Mouse (Mus musculus): ENCODE data around the gene Thpo.
A peak's percentile ranks its signal among the peaks of the same experiment; 100 is the strongest.

Gene Thpo

DNA sequence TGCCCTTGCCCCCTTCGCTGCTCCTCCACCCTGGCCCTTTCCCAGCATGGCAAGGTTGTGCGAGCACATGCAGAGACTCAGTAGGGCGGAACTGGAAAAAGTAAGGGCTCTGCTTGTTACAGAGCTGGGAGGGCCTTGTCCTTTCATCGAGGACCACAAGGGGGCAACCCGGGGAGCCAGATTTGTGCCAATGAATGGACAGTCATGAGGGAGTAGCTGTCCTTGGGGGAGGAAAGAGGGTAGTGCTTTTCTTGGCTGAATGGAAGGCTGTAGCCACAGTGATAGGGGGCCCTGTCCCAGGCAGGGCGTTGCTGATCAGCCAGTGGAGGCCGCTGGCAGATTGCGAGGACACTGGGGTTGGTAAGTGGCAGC, 31.8 kb downstream of the Thpo start:
- peak; percentile 69 for DNase-seq

DNA sequence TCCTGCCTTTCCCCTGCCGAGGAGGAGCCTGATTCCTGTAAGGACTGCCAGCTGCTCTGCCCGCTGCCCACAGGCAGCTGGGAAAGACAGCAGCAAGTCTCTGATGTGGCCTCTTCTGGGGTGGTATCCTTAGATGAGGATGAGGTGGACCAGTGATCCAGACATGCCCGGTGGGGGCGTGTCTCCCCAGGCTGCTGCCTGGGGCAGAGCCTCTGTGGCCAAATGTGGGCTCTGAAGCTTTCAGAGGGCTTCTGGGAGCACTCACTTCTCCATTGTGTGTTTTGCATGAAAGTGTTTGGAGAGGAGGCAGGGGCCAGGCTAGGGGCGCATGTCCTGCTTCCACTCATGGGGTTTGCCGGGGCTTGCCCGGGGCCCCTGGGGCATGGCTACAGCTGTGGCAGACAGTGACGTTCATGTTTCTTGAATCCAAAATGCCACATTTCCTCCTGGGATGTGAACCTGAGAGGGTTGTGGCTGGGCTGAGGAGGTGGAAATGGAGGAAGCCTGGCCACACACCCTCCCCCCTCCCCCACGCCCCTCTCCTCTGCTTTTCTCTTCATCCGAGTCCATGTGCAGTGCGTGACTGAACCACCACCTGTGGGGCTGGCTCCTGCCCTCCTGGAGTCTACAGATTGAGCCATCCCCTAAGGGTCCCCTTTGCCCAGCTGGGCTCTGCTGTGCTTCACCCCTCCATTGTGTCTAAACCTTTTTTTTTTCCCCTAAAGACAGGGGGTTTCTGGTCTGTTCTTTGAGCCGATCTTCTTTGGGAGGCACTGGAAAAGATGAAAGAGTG, 32.4 kb downstream of the Thpo start:
- no peak for DNase-seq

DNA sequence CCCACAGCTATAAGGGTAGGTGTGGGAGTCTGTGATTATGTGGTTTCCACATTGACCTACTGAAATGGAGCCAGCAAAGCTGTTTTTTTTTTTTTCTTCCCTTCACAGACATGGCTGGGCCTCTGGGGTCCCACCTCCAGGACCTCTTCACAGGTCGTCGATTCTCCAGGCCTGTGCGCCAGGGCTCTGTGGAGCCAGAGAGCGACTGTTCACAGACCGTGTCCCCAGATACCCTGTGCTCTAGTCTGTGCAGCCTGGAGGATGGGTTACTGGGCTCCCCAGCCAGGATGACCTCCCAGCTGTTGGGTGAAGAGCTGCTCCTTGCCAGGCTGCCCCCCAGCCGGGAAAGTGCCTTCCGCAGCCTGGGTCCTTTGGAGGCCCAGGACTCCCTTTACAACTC, 33.0 kb downstream of the Thpo start:
- DNase-seq, result no peak

DNA sequence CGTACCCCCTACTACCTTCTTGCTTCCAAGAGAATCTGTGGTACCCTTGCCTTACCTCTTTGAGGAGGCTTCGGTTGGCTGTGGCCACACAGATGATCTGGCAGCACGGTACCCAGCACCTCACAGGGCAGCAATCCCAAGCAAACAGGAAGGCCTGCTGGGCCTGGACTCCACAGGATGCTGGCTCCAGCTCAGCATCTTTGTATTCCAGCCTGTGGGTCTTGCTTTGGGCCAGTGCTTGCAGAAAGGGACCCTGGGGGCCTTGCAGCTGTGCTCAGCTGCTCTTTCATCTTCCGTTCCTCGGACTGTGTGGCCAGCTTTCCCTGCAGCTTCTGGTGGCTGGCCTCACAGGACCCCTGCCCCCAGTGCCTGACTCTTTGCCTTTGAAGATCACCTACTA, 34.3 kb downstream of the Thpo start:
- DNase-seq, result no peak

DNA sequence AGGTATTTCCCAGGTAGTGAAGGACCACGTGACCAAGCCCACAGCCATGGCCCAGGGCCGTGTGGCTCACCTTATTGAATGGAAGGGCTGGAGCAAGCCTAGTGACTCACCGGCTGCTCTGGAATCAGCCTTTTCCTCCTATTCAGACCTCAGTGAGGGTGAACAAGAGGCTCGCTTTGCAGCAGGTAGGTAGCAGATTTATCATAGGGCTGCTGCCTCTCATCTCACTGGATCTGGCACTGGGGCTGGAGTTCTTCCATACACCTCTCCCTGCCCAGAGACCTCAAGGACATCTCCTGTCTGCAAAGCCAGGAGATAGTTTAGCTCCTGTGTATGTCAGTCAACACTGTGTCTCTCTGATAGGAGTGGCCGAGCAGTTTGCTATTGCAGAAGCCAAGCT, 35.0 kb downstream of the Thpo start:
- DNase-seq, result no peak

DNA sequence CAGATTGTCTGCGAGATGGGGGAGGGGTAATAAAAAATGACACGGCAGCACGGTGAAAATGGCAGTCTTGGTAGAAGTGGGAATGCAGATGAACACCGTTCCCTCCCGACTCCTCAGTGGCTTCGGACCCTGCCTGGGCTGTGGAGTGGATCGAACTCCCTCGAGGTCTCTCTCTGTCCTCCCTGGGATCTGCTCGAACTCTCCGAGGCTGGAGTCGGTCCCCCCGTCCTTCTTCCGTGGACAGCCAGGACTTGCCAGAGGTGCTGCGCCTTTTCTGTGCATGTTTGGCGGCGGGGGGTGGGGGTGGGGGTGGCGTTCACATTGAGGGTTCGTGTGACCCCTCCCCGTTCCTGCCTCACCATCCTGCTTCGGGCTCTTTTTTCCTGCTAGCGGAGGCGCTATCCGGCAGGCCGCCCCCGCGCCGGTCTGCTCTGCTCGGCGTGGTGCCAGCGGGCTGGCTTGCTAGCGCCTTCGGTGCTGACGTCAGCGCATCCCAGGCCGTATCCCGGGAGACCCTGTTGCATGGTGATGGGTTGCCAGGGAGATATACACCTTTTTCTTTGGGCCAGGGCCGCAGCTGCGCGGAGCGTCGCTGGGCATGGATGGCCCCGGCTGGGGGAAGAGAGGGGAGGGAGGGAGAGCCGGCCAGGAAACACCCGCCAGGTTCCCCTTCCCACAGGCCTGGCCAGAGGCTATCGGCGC, 38.5 kb downstream of the Thpo start:
- peak; percentile 74 for DNase-seq

DNA sequence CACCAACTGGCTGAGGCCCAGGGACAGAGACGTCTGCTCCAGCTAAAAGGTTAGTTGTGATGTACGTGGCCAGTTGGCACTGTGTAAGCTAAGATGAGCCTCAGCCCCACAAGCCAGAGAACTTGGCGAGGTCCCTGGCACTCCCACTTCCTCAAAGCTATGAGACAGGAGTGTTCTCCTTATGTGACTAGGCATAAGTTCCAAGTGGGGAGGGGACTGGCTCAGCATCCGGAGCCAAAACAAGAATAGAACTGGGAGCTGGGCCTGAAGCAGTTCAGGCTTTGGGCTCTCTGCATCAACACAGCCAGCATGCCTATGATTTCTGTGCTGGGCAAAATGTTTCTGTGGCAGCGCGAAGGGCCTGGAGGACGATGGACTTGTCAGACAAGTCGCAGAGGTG, 39.5 kb downstream of the Thpo start:
- peak; percentile 64 for DNase-seq

DNA sequence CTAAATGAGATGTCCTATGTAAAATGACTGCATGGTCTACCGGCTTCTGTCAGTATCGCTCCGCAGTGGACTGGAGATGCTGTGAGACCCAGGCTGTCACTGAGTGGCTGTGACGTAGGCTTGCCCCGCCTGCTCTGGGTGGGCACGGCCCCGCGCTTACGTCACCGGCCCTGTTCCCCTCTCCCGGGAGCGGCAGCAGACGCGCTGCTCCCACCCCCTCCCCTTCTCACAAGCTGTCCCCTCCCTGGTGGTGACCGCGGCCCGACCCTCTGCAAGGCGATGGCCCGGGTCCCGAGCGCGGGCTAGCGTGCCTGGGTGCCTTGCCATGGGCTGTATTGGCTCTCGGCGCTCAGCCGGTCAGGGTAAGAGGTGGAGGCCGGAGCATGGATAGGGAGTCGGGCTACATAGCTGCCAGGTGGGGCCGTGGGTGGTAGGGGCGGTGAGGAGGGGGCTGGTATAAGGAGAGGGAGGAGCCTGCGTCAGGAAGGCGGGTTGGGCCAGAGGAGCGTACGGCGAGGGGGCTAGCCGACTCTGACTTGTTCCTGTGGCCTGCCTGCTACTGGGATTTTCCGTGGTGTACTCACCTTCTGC, 41.1 kb downstream of the Thpo start, which contains the start of gene Fam131a:
TSS of gene Fam131a (plus strand) at position 131 of the 591 bp plus-strand sequence.
- DNase-seq, result peak; percentile 95

DNA sequence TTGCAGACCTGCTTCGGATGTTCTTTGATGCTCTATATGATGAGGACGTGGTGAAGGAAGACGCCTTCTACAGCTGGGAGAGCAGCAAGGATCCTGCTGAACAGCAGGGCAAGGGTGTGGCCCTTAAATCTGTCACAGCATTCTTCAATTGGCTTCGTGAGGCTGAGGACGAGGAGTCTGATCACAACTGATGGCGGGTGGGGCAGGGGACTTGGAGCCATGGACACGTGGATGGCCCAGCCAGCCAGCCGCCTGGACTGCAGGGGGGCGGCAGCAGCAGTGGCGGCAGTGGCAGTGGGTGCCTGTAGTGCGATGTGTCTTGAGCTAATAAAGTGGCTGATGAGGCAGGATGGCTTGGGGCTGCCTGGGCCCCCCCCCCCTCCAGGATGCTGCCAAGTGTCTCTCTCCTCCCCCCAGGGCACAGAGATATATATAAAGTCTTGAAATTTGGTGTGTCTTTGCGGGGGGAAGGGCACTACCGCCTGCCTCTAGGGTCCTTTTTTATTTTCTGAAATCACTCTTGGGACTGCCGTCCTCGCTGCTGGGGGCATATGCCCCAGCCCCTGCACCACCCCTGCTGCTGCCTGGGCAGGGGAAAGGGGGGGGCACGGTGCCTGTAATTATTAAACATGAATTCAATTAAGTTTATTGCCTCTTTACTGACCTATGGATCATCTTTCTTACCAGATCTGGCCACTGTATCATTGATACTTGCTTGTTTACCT, 41.9 kb downstream of the Thpo start:
- DNase-seq, result no peak

DNA sequence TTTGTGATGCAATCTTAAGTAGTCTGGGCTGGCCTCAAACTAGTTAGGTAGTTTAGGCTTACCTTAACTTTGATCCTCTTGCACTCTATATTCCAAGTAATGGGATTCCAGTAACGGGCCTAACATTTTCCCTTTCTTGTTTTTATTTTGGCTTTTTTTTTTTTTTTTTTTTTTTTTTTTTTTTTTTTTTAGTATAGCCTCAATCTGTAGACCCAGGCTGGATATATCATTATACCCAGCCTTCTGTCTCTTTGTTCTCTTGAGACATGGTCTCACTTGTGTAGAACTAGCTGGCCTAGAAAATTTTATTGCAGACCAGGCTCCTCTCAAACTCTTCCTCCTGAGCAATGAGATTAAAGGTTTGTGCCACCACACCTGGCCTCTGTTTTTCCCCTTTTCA, 42.7 kb downstream of the Thpo start:
- DNase-seq, result no peak

DNA sequence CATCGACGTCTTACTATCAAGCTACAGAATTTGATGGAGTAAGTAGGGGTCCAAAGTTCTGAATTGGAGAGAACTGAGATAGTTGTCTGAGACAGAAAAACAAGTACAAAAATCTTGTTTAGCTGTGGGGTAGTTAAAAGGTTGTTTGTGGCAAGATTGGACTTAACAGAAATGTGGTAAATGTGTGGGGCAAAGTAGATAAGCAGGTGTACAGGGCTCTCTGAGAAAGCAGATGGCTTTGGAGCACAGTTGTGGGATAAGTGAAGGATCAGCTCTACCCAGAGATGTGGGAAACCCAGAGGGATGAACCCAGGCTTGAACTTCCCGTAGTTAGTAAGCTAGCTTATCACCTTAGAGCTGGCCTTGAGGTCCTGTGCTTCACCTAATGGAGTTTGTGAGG, 43.5 kb downstream of the Thpo start:
- DNase-seq, result no peak

DNA sequence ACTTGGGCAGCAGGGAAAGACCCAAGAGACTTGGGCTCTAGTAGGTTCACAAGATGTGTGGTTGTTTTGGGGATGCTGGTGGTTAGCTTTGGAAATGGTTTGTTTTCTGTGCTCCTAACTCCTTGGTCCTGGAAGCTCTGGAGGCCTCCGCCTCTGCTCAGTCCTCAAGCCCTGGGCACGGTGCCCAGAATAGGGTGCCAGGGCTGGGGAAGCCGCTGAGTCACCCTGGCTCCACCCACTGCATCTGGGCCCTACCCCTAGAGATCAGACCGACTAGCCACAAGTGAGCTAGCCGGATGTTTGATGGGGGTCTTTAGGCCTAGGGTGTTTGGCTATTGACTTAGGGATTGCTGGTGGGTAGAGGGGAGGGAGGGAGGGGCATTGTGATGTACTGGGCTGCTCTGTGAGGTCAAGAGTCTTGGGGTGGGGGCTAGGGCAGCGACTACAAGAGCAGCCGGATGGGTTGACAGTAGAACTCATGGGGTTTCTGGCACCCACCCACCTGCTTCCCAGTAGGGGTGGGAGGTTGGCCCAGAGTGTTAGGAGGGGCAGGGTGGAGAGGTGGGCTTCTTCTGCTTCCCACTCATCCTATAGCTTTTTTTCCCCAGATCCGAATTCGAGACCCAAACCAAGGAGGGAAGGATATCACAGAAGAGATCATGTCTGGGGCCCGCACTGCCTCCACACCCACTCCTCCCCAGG, 56.2 kb downstream of the Thpo start:
- peak; percentile 95 for DNase-seq

DNA sequence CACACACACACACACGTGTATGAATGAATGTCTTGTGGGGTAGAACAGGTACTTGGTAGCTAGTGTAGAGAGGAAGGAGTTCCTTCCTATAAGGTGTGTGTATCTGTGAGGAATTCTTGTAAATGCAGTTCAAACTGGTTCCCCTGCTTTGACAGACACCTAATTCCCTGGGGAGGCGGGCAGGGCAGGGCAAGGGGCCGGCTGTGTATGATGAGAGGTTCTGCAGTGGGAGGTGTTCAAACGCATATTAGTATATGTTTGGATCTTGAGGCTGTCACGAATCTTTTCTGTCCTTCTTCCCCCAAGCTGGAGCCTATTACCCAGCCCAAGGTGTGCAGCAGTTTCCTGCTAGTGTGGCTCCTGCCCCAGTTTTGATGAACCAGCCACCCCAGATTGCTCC, 56.9 kb downstream of the Thpo start:
- DNase-seq, result no peak

DNA sequence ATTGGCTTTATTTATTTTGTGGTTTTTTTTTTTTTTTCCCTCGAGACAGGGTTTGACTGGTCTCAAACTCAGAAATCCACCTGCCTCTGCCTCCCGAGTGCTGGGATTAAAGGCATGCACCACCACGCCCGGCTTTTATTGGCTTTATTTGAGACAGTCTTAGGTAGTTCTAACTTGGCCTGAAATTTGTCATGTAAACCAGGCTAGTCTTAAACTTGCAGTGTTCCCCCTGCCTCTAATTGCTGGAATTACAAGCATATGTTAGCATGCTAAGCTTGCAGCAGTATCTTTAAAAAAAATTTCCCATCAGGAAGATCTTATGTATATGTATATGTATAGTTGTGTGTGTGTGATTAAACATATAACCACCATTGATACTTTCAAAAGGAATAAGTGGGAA, 57.6 kb downstream of the Thpo start:
- no peak for DNase-seq

DNA sequence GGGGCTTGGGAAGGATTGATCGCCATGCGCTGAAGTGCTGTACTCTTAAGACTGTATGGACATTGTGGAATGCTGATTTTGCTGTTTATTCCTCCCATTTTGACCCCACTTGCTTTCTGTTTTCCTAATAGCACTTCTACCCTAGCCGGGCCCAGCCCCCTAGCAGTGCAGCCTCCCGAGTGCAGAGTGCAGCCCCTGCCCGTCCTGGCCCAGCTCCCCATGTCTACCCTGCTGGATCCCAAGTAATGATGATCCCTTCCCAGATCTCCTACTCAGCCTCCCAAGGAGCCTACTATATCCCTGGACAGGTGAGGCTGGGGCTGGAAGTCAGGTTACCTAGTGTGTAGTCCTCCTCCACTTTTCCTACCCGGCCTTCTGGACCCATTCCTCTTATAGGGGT, 59.1 kb downstream of the Thpo start:
- DNase-seq, result no peak
